Mouse (Mus musculus) activated CD4-positive, CD25-positive, alpha-beta regulatory T cell, adult 4 months (primary cell): ENCODE data around the gene Fam57b. TPM values are rescaled to one million over a fixed set of nuclear protein-coding genes. Genes with fewer than 3 reads are reported as not detected.

Experiments used
- ATAC-seq: one replicate; pipeline ENCODE4 v1.8.0; 2017
- polyA plus RNA-seq, 2 experiments: library from polyadenylated mRNA; unstranded; fragments of 100-300 nt; shearing (Covaris generic); gene quantifications; one replicate each; pipeline ENCODE4 v1.2.1; 2017

The Fam57b gene
- polyA plus RNA-seq, 2 experiments from 2014 or later: not detected

- ATAC-seq: no peak
Measured at GRCm38 (mm10) chr7:126831539-126831938, 34.1 kb downstream of the Fam57b start, which contains the start of gene 4930451I11Rik. Gene 4930451I11Rik (minus strand): TSS chr7:126831639.

- ATAC-seq: peak; percentile 85
Measured at GRCm38 (mm10) chr7:126832036-126832598, 34.6 kb downstream of the Fam57b start.

- no peak for ATAC-seq
Measured at GRCm38 (mm10) chr7:126833294-126833693, 35.8 kb downstream of the Fam57b start.

GRCm38 (mm10) chr7:126843276-126843675, 45.8 kb downstream of the Fam57b start:
- no peak for ATAC-seq

- ATAC-seq: no peak
Measured at GRCm38 (mm10) chr7:126845516-126845915, 48.0 kb downstream of the Fam57b start.

GRCm38 (mm10) chr7:126847116-126847420, 49.6 kb downstream of the Fam57b start, which contains the start of gene Doc2a:
Gene Doc2a (plus strand): TSS chr7:126847416.
- no peak for ATAC-seq

DNA sequence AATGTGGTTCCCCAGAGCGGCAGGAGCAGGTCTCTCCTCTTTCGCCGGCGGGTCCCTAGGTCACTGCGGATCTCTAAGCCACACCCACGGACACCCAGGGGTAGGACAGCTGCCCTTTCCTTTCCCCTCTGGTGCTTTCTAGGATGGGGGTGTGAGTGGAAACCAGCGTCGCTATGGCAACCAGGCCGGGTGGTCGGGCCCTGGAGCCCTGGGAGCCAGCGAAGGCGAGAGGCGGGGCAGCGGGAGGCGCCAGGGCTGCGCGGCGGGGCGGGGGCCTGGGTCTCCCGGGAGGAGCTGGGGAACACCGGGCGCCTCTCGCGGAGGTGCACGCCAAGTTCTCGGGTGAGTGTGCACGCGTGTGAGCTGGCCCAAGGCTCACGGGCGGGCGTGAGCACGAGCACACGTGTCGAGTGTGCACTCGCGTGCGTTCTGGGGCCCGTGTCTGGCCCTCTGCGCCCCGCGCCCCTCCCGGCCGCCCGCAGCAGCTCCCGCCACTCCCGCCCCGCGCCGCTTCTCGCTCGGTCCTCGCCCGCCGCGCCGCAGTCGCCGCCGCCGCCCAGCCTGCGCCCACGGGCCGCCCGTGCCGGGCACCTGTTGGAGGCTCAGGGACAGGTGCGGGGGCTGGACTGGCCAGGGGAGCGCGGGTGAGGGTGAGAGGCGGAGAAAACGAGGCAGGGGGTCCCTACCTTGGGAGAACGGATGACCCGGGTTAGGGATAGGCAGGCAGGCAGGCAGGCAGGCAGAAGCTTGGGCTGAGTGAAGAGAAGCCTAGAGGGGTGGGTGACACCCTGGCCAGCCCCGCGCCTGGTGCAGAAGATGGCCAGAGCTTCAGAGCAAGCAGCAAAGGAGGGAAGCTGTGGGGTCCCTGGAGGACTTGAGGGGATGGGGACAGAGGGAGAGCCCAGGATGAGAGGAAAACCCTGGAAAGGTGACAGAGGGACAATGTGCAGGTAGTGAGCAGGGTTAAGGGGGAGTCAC, 50.2 kb downstream of the Fam57b start:
- no peak for ATAC-seq

- no peak for ATAC-seq
Measured at GRCm38 (mm10) chr7:126848794-126849193, 51.3 kb downstream of the Fam57b start.

- ATAC-seq: no peak
Measured at GRCm38 (mm10) chr7:126850161-126850560, 52.7 kb downstream of the Fam57b start.

DNA sequence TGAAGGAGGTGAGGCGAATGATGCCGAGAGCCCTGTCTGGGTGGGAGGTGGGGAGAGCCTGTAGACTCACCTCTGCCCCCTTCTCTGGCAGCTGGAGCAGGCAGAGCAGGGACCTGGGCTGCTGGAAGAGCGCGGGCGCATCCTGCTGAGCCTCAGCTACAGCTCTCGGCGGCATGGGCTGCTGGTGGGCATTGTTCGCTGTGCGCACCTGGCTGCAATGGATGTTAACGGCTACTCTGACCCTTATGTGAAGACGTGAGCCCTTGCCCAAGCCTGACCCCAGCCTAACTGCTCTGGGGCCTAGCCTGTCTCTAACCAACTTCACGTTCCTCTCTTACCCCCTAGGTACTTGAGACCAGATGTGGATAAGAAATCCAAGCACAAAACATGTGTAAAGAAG, 53.7 kb downstream of the Fam57b start:
- no peak for ATAC-seq

DNA sequence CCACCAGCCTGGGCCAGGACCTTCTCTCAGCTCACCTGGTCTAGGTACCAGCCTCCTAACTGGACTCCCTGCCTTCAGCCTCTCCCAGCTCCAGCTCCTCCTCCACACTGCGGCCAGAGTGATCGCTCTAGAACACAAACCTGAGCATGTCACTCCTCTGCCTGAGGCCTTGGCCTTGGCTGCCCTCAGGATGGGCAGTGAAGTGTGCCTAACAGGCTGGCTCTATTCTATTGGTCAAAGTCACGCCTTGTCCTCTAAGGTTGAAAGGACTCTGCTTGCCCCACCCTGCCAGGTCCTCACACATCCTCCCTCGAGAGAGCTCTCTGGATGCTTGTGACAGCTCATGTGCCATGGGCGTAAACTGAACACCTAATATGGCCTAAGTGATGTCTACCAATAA, 56.0 kb downstream of the Fam57b start:
- no peak for ATAC-seq

- ATAC-seq: no peak
Measured at GRCm38 (mm10) chr7:126855641-126856040, 58.2 kb downstream of the Fam57b start.

- no peak for ATAC-seq
Measured at GRCm38 (mm10) chr7:126856741-126857420, 59.4 kb downstream of the Fam57b start.

DNA sequence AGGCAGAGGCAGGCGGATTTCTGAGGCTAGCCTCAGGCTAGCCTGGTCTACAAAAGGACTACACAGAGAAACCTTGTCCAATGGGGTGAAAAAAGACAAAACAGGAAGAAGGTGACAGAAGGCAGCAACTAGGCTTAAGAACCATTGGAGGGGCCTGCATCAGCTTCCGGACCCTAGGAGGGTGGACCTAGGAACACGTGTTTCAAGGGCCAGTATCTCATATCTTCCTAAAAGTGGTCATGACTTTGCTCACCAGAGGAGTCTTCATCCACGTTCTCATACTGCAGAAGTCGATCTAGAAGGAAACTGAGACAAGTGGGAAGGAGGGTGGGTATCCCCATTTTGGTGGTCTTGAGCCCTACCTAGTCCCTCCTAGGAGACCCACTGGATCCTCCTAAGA, 63.5 kb downstream of the Fam57b start:
- ATAC-seq: no peak

- ATAC-seq: peak; percentile 81
Measured at GRCm38 (mm10) chr7:126861429-126862130, 64.1 kb downstream of the Fam57b start, which contains the start of gene Hirip3. Gene Hirip3 (plus strand): TSS chr7:126861972.

- peak; percentile 71 for ATAC-seq
Measured at GRCm38 (mm10) chr7:126862147-126862784, 64.8 kb downstream of the Fam57b start, which contains the start of gene Ino80e. Gene Ino80e (minus strand): TSS chr7:126862377.

DNA sequence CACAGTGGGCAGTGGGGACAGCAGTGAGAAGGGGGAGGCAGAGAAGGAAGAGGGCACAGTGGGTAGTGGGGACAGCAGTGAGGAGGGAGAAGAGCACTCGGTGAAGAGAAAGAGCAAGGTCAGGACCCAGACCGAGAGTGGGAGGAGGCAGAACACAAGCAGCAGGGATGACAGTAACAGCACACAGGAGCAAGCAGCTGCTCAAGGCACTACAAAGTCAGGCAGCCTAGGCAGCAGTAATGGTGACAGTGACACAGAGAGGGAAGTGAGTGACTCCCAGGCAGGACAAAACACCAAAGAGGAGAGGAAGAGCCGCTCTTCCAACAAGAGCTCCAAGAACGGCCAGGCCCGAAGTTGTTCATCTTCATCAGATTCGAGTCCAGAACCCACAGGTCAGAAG, 66.3 kb downstream of the Fam57b start:
- ATAC-seq: no peak

DNA sequence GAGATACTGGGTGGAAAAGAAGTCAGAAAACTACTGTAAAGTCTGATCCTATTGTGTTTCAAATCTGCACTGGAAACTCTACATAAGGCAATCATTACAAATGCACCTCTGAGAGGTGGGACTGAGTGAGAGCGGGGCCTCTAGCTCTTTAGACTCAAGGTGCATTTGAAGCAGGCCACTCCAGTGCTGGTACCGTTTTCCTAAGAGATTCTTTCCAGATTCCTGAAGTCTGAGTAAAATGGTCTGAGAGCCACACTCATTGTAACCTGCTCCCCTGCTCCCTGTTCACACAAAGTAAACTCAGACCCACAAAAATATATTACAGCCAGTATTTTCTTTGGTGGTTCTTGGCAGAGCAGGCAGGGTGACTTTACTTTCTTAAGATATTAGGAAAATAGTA, 70.1 kb downstream of the Fam57b start:
- no peak for ATAC-seq

DNA sequence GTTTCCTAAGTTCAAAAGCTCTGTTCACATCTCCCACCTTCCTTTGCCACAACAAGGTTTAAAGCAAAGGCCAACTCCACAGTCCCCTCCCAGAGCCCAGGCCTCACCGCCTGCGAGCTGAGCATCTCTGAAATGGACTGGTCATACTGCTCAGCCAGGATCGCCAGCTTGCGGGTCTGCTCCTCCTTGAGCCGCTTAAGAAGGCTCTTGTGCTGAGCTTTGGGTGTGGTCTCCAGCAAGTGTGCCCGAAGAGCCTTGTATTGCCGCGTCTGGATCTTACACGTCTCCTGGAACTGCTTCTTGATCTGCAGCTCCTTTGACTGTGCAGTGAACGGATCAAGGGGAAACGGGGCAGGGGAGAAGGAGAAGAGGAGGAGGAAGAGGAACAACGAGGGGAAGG, 70.5 kb downstream of the Fam57b start:
- no peak for ATAC-seq

DNA sequence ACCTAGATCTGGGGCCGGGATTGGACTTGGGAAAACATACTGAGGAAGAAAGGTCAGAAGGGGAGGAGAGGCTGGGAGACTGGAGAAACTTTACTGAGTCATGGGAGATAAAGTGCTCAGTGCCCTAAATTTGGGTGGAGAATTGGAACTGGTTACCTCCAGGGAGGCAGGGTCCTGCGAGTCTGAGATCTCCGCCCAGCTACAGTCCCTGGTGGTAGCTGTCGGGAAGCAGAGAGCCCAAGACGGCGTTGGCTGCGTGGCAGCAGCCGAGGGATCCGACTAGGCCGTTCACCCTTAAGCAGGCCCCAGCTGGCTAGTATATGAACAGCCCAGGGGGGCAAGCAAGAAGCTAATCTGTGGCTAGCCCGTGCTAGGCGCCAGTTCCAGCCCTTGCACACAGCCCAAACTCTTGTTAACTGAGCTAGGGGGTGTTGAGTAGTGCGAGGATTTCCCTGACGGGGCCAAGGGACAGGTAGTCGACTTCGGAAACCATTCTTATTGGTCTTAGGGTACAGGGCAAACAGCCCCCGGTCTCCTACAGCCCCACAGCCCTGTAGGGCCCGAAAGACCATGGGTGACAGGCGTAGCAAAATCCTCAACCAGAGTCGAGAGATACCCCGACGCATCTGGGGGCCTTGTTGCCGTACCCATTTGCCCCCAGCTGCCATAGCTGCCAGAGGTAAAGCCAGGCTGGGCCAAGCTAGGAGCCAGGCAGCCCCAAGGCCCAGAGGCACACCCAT, 72.5 kb downstream of the Fam57b start:
- no peak for ATAC-seq

- no peak for ATAC-seq
Measured at GRCm38 (mm10) chr7:126870520-126870891, 73.0 kb downstream of the Fam57b start.
